Mouse (Mus musculus) stomach, embryonic 15.5 days (tissue): ENCODE data around the gene Gast. TPM values are rescaled to one million over a fixed set of nuclear protein-coding genes. Genes with fewer than 3 reads are reported as not detected.

ENCODE experiments used
- polyA plus RNA-seq: library from polyadenylated mRNA; unstranded; fragments of >200 nt; fragmentation: Nextera tagmentation; extraction: Ambion mirVana; gene quantifications from 2 replicates; pipeline ENCODE4 v1.2.1, GENCODE M21; 2015

Gast gene
- polyA plus RNA-seq, 1 experiment from 2014 or later: 16.3 TPM

Other genes starting within 250 kb of the Gast start
- gene Krt32, start 246.2 kb upstream of the Gast start, polyA plus RNA-seq: not detected in 2 replicates
- 0.32 TPM in 1 of 2 replicates, not detected in the other for gene Krt35, start 238.2 kb upstream of the Gast start, polyA plus RNA-seq
- gene Krt36, start 228.8 kb upstream of the Gast start, polyA plus RNA-seq: 0.13 and 0.37 TPM in 2 replicates
- 397 and 779 TPM in 2 replicates for gene Krt13, start 212.8 kb upstream of the Gast start, polyA plus RNA-seq
- gene Krt15, start 198.5 kb upstream of the Gast start, polyA plus RNA-seq: 698 and 1,006 TPM in 2 replicates
- gene Krt19, start 185.7 kb upstream of the Gast start, polyA plus RNA-seq: 796 and 889 TPM in 2 replicates
- gene Krt9, start 141.2 kb upstream of the Gast start, polyA plus RNA-seq: not detected in 2 replicates
- 17.3 and 25.8 TPM in 2 replicates for gene Krt14, start 126.9 kb upstream of the Gast start, polyA plus RNA-seq
- gene Krt16, start 85.5 kb upstream of the Gast start, polyA plus RNA-seq: 0.68 and 0.80 TPM in 2 replicates
- gene Krt17, start 73.4 kb upstream of the Gast start, polyA plus RNA-seq: 24.8 and 28.8 TPM in 2 replicates
- not detected in 2 replicates for gene Krt42, start 64.5 kb upstream of the Gast start, polyA plus RNA-seq
- gene Eif1, start 14.5 kb upstream of the Gast start, polyA plus RNA-seq: 1,590 and 1,651 TPM in 2 replicates
- 15.5 and 16.7 TPM in 2 replicates for gene Hap1, start 21.7 kb downstream of the Gast start, polyA plus RNA-seq
- gene Jup, start 63.4 kb downstream of the Gast start, polyA plus RNA-seq: 163 and 173 TPM in 2 replicates
- gene P3h4, start 80.4 kb downstream of the Gast start, polyA plus RNA-seq: 57.6 and 61.7 TPM in 2 replicates
- 89.1 and 100 TPM in 2 replicates for gene Fkbp10, start 81.3 kb downstream of the Gast start, polyA plus RNA-seq
- 108 TPM in 2 replicates for gene Nt5c3b, start 107.4 kb downstream of the Gast start, polyA plus RNA-seq
- gene Klhl10, start 107.5 kb downstream of the Gast start, polyA plus RNA-seq: 0.51 and 0.59 TPM in 2 replicates
- 7.4 and 8.1 TPM in 2 replicates for gene Klhl11, start 138.3 kb downstream of the Gast start, polyA plus RNA-seq
- gene Acly, start 193.6 kb downstream of the Gast start, polyA plus RNA-seq: 153 and 180 TPM in 2 replicates
- gene Ttc25, start 211.2 kb downstream of the Gast start, polyA plus RNA-seq: 0.24 and 0.37 TPM in 2 replicates
- gene Cnp, start 240.5 kb downstream of the Gast start, polyA plus RNA-seq: 35.3 and 42.7 TPM in 2 replicates